Mouse (Mus musculus) thymus, postnatal 0 days (tissue): Measurements from ENCODE around the gene Hnrnpu. TPM values are rescaled to one million over a fixed set of nuclear protein-coding genes. Genes with fewer than 3 reads are reported as not detected.
"Not testable (repeated sequence)": the region's sequence is repeated elsewhere in the genome, so short reads cannot be mapped to it uniquely, and the experiment has no call there.

Source experiments
- DNase-seq: peaks from one replicate; pipeline ENCODE4 v3.0.0-alpha.2; 2015; ENCODE audit warnings: low spot score
- microRNA-seq: library from miRNA; unstranded; fragments of <30 nt; microRNA quantifications from one replicate; pipeline ENCODE4, GENCODE M21; 2016; ENCODE audit warnings: borderline number of aligned reads
- polyA plus RNA-seq: library from polyadenylated mRNA; unstranded; fragments of >200 nt; fragmentation: Nextera tagmentation; extraction: Ambion mirVana; gene quantifications from 2 replicates; pipeline ENCODE4 v1.2.1, GENCODE M21; 2015

The Hnrnpu gene
- polyA plus RNA-seq, 1 experiment from 2014 or later = 450 TPM

DNA sequence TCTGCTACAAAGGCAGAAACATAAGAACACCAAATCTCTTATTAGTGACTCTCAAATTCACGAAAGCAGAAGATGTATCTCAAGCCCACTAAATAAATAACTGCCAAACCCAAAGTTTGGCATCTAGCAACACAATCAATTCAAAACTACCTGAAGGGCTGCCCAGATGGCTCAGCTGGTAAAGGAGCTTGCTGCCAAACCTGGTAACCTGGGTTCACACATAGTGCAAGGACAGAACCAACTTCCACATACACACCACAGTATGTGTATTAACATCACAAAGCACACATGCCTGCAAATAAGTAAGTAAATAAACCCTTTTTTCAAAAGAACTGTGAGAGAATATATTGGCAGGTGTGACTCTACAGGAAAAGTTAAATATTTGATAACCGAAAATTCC, 23.4 kb downstream of the Hnrnpu start:
- no peak for DNase-seq

GRCm38 (mm10) chr1:178313039-178313597, 24.5 kb downstream of the Hnrnpu start:
- DNase-seq = no peak

DNA sequence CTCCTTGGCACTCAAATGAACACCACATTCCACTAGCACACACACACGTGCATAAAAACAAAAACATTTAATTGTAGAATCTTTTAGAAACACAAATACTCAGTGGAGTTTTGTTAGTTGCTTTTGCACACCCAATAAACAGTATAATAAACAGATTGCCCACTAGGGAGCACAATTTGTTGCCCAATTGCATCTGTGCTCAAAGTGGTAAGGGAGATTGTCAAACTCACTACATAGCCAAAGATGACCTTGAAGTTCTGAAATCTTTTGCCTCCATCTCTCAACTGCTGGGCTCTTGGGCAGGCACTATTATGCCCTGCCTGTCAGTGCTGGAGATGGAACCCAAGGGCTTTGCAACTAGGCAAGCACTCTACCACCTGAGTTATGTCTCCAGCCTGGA, 27.5 kb downstream of the Hnrnpu start:
- no peak for DNase-seq

DNA sequence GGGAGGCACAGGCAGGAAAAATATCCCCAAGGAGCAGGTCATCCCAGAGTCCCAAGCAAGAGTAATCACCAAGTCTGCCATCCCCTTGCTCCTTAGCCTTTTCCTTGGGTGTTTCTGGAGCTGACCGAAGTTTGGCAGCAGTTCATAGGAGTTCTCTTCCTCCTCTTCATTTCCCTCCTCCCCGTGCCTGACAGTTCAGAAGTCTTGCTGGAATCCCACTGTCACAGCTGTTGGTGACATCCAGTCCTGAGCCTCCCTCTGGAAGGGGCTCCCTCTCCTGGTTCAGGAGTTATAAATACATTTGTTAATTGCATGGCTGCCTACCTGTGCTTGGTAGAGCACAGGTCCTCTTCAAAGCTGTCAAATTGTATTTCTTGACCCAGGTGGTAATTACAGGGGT, 28.1 kb downstream of the Hnrnpu start:
- no peak for DNase-seq

- DNase-seq = peak; percentile 71
Measured at GRCm38 (mm10) chr1:178303425-178303824, 34.2 kb downstream of the Hnrnpu start.

DNA sequence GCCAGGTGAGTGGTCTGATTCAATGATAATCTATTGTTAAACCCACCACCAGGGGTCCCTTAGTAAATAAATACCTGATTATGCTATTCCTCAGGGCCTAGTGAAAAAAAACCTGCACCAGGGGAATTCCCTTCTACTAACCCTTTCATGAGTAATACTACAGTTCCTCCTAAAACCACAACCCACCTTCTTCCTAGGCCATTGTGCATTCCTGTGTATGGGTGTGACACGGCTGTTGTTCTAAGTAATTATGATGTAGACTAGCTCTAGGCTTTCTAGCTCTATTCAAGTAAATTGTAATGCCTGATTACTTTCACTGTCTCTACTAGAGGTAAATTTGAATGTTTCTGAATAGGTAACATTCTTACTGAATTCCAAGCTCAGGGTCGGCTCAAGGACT, 36.3 kb downstream of the Hnrnpu start:
- DNase-seq = not testable (repeated sequence)

DNA sequence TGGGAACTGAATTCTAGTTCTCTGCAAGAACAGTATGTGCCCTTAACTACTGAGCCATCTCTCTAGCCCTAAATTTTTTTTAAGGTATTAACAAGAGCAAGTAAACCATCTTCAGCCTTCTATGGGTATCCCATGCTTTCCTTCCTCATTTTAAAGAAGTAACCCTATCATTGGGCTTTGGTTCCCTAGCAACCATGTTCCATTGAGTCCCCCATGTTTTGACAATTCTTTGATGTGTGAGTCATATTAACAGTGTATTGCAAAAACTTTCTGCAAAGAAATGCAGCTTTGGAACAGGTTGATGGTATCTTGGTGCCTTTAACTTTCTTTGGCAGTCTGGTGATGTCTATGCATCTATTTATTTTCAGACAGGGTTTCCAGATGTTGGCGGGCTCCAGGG, 43.5 kb downstream of the Hnrnpu start:
- DNase-seq = no peak

DNA sequence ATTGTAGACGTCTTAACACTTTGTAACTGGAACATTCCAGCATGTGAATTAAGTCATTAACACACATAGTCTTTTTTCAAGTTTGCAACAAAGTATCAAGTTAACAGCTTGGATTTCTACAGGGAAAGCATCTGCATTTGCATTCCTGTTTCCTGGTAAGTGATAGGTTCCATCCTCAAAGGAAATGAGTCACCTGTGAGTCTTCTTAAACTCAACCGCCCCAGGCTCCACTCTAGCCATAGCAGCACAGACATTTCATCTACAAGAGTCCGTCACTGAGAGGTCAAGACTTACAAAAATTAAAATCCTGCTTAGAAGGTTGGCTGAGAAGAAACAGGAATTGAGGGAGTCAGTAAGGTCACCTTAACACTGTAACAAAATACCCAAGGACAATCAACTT, 45.9 kb downstream of the Hnrnpu start:
- DNase-seq = no peak

GRCm38 (mm10) chr1:178287601-178288176, 49.9 kb downstream of the Hnrnpu start:
- DNase-seq = no peak

DNA sequence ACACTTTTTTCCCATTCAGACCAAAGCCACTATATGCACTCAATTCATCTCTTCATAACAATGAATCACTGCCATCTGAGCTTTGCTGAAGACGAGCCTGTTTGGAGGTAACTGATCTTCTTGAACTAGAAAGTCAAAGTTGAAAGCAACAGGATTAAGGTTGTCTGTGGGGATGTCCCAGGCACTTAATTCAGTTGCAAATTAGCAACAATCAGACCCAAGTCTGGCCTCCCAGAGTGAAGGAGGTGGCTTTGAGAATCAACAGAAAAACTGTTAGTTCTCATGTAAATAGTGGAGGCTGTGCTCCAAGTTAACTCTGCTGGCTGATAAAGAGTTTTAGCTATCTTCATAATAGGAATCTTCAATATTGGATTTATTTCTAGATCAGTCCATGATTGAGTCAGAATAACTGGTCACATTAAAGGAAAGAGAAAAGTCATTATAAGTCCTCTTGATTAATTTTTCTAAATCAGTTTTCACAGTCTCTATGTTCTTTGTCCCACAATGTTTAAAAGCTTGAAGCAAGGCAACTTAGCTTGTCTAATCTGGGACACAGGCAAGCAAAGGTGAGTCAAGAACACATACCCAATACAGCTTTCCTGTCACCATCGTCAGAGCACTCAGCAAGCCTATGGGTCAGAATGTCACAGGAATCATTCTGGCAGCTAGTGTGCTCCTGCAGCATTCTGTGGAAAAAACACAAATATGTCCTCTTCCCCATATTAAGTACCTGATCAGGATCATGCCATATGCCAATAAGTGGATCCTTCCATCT, 53.5 kb downstream of the Hnrnpu start:
- no peak for DNase-seq

- DNase-seq = not testable (repeated sequence)
Measured at GRCm38 (mm10) chr1:178283314-178283713, 54.3 kb downstream of the Hnrnpu start.

DNA sequence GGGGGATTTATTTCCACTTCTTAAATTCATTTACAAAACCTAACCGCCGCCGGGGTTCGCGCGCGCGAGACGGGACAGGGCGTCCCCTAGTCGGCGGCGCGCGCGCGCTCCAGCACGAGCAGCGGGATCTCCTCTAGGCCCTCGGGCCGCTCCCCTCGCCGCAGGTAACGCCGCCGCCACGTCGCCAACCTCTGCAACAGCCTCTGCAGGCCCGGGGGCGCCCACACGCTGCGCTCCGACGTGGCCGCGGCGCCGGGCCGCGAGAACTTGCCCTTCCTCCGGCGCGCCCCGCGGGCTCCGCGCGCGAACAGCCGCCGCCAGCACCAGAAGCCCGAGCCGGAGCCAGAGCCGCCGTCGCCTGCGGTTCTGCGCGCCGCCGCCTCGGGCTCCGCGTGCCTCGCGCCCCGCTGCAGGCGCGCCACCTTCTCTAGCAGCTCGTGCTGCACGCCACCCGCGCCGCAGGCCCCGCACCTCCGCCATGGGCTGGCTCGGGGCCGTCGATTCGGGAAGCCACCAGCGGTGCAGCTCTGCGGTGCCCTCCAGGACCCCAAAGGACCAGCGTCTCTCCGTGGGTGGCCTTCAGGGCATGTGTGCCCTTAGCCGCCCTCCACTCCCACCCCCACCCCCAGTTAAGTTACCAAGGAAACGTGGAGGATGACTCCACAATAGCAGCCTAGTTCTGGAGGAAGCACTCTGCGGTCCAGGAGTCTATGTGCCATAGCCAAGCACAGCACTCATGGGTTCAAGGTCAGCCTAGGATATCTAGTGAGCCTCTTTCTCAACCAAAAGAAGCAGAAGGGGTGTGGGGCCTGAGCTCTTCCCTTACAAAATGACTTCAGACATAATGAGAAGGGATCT, 61.3 kb downstream of the Hnrnpu start:
- peak; percentile 56 for DNase-seq

- no peak for DNase-seq
Measured at GRCm38 (mm10) chr1:178275738-178276053, 61.9 kb downstream of the Hnrnpu start.

GRCm38 (mm10) chr1:178275174-178275730, 62.3 kb downstream of the Hnrnpu start:
- DNase-seq = no peak

Small RNAs within 50 kb of the gene (microRNA-seq; reads per million reads assigned to microRNA genes)
- not detected for gene Gm27458

Other genes with a start within 250 kb of the Hnrnpu start
- gene Desi2, start 150.4 kb downstream of the Hnrnpu start, polyA plus RNA-seq = 20.6 and 29.1 TPM in 2 replicates
- 195 and 218 TPM in 2 replicates for gene Cox20, start 18.7 kb downstream of the Hnrnpu start, polyA plus RNA-seq
- gene Efcab2, start 68.3 kb upstream of the Hnrnpu start, polyA plus RNA-seq = 6.3 and 7.2 TPM in 2 replicates
- 0.01 and 0.07 TPM in 2 replicates for gene Kif26b, start 191.3 kb upstream of the Hnrnpu start, polyA plus RNA-seq